Mouse (Mus musculus) monocyte, adult 2 months (primary cell): ENCODE results near the gene Tns1.
"Not testable (repeated sequence)": the region's sequence is repeated elsewhere in the genome, so short reads cannot be mapped to it uniquely, and the experiment has no call there.

Experiments used
- DNase-seq, 2 experiments: peaks; one replicate each; pipeline ENCODE4 v3.0.0; 2022; ENCODE audit warnings: low spot score in 2 of 2, low read depth in 1 of 2

The Tns1 gene

GRCm38 (mm10) chr1:74124021-74124981 is at the start of gene Tns1:
TSS of gene Tns1 (minus strand) at chr1:74124449.
- DNase-seq, result no peak

- no peak for DNase-seq
Observed at GRCm38 (mm10) chr1:74172722-74173121, 48.5 kb upstream of the Tns1 start.

GRCm38 (mm10) chr1:74169721-74170120 is 45.5 kb upstream of the Tns1 start:
- DNase-seq, result no peak

GRCm38 (mm10) chr1:74167136-74167535 is 42.9 kb upstream of the Tns1 start:
- DNase-seq, result no peak

- no peak for DNase-seq
Observed at GRCm38 (mm10) chr1:74160036-74160435, 35.8 kb upstream of the Tns1 start.

- DNase-seq, result not testable (repeated sequence)
Observed at GRCm38 (mm10) chr1:74159613-74160012, 35.4 kb upstream of the Tns1 start.

GRCm38 (mm10) chr1:74156381-74156910 is 32.2 kb upstream of the Tns1 start:
- DNase-seq, result no peak

- peak; percentile 38 to 42 for DNase-seq
Observed at GRCm38 (mm10) chr1:74155435-74156012, 31.3 kb upstream of the Tns1 start.

GRCm38 (mm10) chr1:74153461-74154184 is 29.4 kb upstream of the Tns1 start, which contains the start of gene Cxcr2:
TSS of gene Cxcr2 (plus strand) at chr1:74153989.
- no peak for DNase-seq

- no peak for DNase-seq
Observed at GRCm38 (mm10) chr1:74151091-74151490, 26.8 kb upstream of the Tns1 start.

GRCm38 (mm10) chr1:74150101-74150500 is 25.9 kb upstream of the Tns1 start:
- no peak for DNase-seq

- DNase-seq, result no peak
Observed at GRCm38 (mm10) chr1:74149106-74149885, 25.0 kb upstream of the Tns1 start.

- no peak for DNase-seq
Observed at GRCm38 (mm10) chr1:74141781-74142180, 17.5 kb upstream of the Tns1 start.

- no peak for DNase-seq
Observed at GRCm38 (mm10) chr1:74139415-74139814, 15.2 kb upstream of the Tns1 start.

GRCm38 (mm10) chr1:74135326-74135950 is 11.2 kb upstream of the Tns1 start:
- no peak for DNase-seq

- peak; percentile 27 to 53 for DNase-seq
Observed at GRCm38 (mm10) chr1:74133954-74134353, 9.7 kb upstream of the Tns1 start.

- DNase-seq, result no peak
Observed at GRCm38 (mm10) chr1:74132011-74132410, 7.8 kb upstream of the Tns1 start.

GRCm38 (mm10) chr1:74130883-74131659 is 6.8 kb upstream of the Tns1 start:
- no peak for DNase-seq

GRCm38 (mm10) chr1:74124991-74125552 is 823 bp upstream of the Tns1 start, which contains the start of gene Rufy4:
TSS of gene Rufy4 (plus strand) at chr1:74125541.
- peak; percentile 38 to 53 for DNase-seq
